Mouse (Mus musculus): ENCODE results near the gene Pou3f1. TPM values are rescaled to one million over a fixed set of nuclear protein-coding genes. Genes with fewer than 3 reads are reported as not detected.

The Pou3f1 gene
- 10 to 100 TPM; 18.2 to 18.3 TPM for total RNA-seq (2021)

- peak in 1 of 2 experiments; percentile 26 for DNase-seq (ENCODE audit: low spot score in 2 of 2)
- intact Hi-C loops (cut with DNase I): loop anchor here (2.0 to 5.0 kb wide), 3 partner anchors 62 to 514 kb away; no protein-coding TSS in a partner anchor
These were observed at the start of gene Pou3f1 for GRCm38 (mm10) chr4:124656518-124656853. Gene Pou3f1 (plus strand): TSS chr4:124656807.

GRCm38 (mm10) chr4:124607166-124607565 lies 49.4 kb upstream of the Pou3f1 start:
- intact Hi-C loops (cut with DNase I): no loop called here
- peak; percentile 31 to 71 for DNase-seq (ENCODE audit: low spot score in 2 of 2)

GRCm38 (mm10) chr4:124610066-124610465 lies 46.5 kb upstream of the Pou3f1 start:
- intact Hi-C loops (cut with DNase I): no loop called here
- no peak for DNase-seq (ENCODE audit: low spot score in 2 of 2)

GRCm38 (mm10) chr4:124610703-124611102 lies 45.9 kb upstream of the Pou3f1 start, which contains the start of gene 3100002H09Rik:
Gene 3100002H09Rik (minus strand): TSS chr4:124610803.
- DNase-seq (ENCODE audit: low spot score in 2 of 2): no peak
- intact Hi-C loops (cut with DNase I): no loop called here

- intact Hi-C loops (cut with DNase I): no loop called here
- DNase-seq (ENCODE audit: low spot score in 2 of 2): no peak
These were observed 44.8 kb upstream of the Pou3f1 start for GRCm38 (mm10) chr4:124611768-124612167.

- intact Hi-C loops (cut with DNase I): no loop called here
- no peak for DNase-seq (ENCODE audit: low spot score in 2 of 2)
These were observed 42.4 kb upstream of the Pou3f1 start for GRCm38 (mm10) chr4:124614189-124614588.

GRCm38 (mm10) chr4:124615406-124615960 lies 41.1 kb upstream of the Pou3f1 start:
- intact Hi-C loops (cut with DNase I): no loop called here
- no peak for DNase-seq (ENCODE audit: low spot score in 2 of 2)

- intact Hi-C loops (cut with DNase I): no loop called here
- no peak for DNase-seq (ENCODE audit: low spot score in 2 of 2)
These were observed 40.6 kb upstream of the Pou3f1 start for GRCm38 (mm10) chr4:124615986-124616385.

GRCm38 (mm10) chr4:124616636-124617035 lies 40.0 kb upstream of the Pou3f1 start:
- intact Hi-C loops (cut with DNase I): no loop called here

GRCm38 (mm10) chr4:124618599-124618998 lies 38.0 kb upstream of the Pou3f1 start:
- DNase-seq (ENCODE audit: low spot score in 2 of 2): no peak
- intact Hi-C loops (cut with DNase I): no loop called here

More at GRCm38 (mm10) chr4:124616636-124617035, 40.0 kb upstream of the Pou3f1 start:
- DNase-seq (ENCODE audit: low spot score in 2 of 2): no peak

- intact Hi-C loops (cut with DNase I): no loop called here
- no peak for DNase-seq (ENCODE audit: low spot score in 2 of 2)
These were observed 35.2 kb upstream of the Pou3f1 start for GRCm38 (mm10) chr4:124621406-124621805.

- intact Hi-C loops (cut with DNase I): no loop called here
- DNase-seq (ENCODE audit: low spot score in 2 of 2): no peak
These were observed 34.0 kb upstream of the Pou3f1 start for GRCm38 (mm10) chr4:124622566-124622965.

- intact Hi-C loops (cut with DNase I): no loop called here
- peak; percentile 11 to 49 for DNase-seq (ENCODE audit: low spot score in 2 of 2)
These were observed 32.5 kb upstream of the Pou3f1 start for GRCm38 (mm10) chr4:124624111-124624581.

- DNase-seq (ENCODE audit: low spot score in 2 of 2): no peak
- intact Hi-C loops (cut with DNase I): no loop called here
These were observed 29.8 kb upstream of the Pou3f1 start for GRCm38 (mm10) chr4:124626836-124627235.

GRCm38 (mm10) chr4:124631456-124631855 lies 25.2 kb upstream of the Pou3f1 start:
- intact Hi-C loops (cut with DNase I): no loop called here
- DNase-seq (ENCODE audit: low spot score in 2 of 2): no peak

GRCm38 (mm10) chr4:124632856-124633255 lies 23.8 kb upstream of the Pou3f1 start:
- intact Hi-C loops (cut with DNase I): no loop called here
- DNase-seq (ENCODE audit: low spot score in 2 of 2): no peak

- no peak for DNase-seq (ENCODE audit: low spot score in 2 of 2)
- intact Hi-C loops (cut with DNase I): no loop called here
These were observed 23.3 kb upstream of the Pou3f1 start for GRCm38 (mm10) chr4:124633281-124633680.

- intact Hi-C loops (cut with DNase I): no loop called here
- DNase-seq (ENCODE audit: low spot score in 2 of 2): no peak
These were observed 16.9 kb upstream of the Pou3f1 start for GRCm38 (mm10) chr4:124639715-124640114.

GRCm38 (mm10) chr4:124643859-124644258 lies 12.7 kb upstream of the Pou3f1 start:
- intact Hi-C loops (cut with DNase I): no loop called here
- DNase-seq (ENCODE audit: low spot score in 2 of 2): peak in 1 of 2 experiments; percentile 50

- intact Hi-C loops (cut with DNase I): no loop called here
- DNase-seq (ENCODE audit: low spot score in 2 of 2): no peak
These were observed 11.6 kb upstream of the Pou3f1 start for GRCm38 (mm10) chr4:124644974-124645433.

- DNase-seq (ENCODE audit: low spot score in 2 of 2): no peak
- intact Hi-C loops (cut with DNase I): no loop called here
These were observed 10.0 kb upstream of the Pou3f1 start for GRCm38 (mm10) chr4:124646591-124646990.

GRCm38 (mm10) chr4:124647909-124648308 lies 8.7 kb upstream of the Pou3f1 start:
- intact Hi-C loops (cut with DNase I): no loop called here
- no peak for DNase-seq (ENCODE audit: low spot score in 2 of 2)

Measured in left cerebral cortex, postnatal 25 days (tissue).